Mouse (Mus musculus): ENCODE measurements at regions not wholly inside any gene's neighbourhood (a gene's known extent, or its start where the extent isn't known, plus 50 kb on each side); places are given as distances from the start of the nearest gene placed in this dataset.
"Not testable (repeated sequence)": the region's sequence is repeated elsewhere in the genome, so short reads cannot be mapped to it uniquely, and the experiment has no call there.

- not testable (repeated sequence) for DNase-seq (ENCODE audit: low spot score in 2 of 2)
Observed at GRCm38 (mm10) chr16:46811835-46812234, 313.5 kb upstream of the Nectin3 start.

- DNase-seq (ENCODE audit: low spot score in 2 of 2) = no peak
Observed at GRCm38 (mm10) chr16:46807476-46807875, 309.2 kb upstream of the Nectin3 start.

- DNase-seq (ENCODE audit: low spot score in 2 of 2) = no peak
Observed at GRCm38 (mm10) chr16:46776367-46776766, 278.0 kb upstream of the Nectin3 start.

- no peak for DNase-seq (ENCODE audit: low spot score in 2 of 2)
Observed at GRCm38 (mm10) chr16:46769383-46769782, 271.1 kb upstream of the Nectin3 start.

- no peak for DNase-seq (ENCODE audit: low spot score in 2 of 2)
Observed at GRCm38 (mm10) chr16:46768376-46768775, 270.1 kb upstream of the Nectin3 start.

- no peak for DNase-seq (ENCODE audit: low spot score in 2 of 2)
Observed at GRCm38 (mm10) chr16:46735140-46735539, 236.8 kb upstream of the Nectin3 start.

- DNase-seq (ENCODE audit: low spot score in 2 of 2) = no peak
Observed at GRCm38 (mm10) chr16:46728424-46728823, 230.1 kb upstream of the Nectin3 start.

- no peak for DNase-seq (ENCODE audit: low spot score in 2 of 2)
Observed at GRCm38 (mm10) chr16:46723660-46724059, 225.3 kb upstream of the Nectin3 start.

- DNase-seq (ENCODE audit: low spot score in 2 of 2) = no peak
Observed at GRCm38 (mm10) chr16:46679787-46680186, 181.5 kb upstream of the Nectin3 start.

- no peak for DNase-seq (ENCODE audit: low spot score in 2 of 2)
Observed at GRCm38 (mm10) chr16:46669590-46669989, 171.3 kb upstream of the Nectin3 start.

- DNase-seq (ENCODE audit: low spot score in 2 of 2) = no peak
Observed at GRCm38 (mm10) chr16:46665566-46665965, 167.2 kb upstream of the Nectin3 start.

GRCm38 (mm10) chr16:46663008-46663407 is 164.7 kb upstream of the Nectin3 start:
- no peak for DNase-seq (ENCODE audit: low spot score in 2 of 2)

- no peak for DNase-seq (ENCODE audit: low spot score in 2 of 2)
Observed at GRCm38 (mm10) chr16:46655041-46655440, 156.7 kb upstream of the Nectin3 start.

GRCm38 (mm10) chr16:46625807-46626206 is 127.5 kb upstream of the Nectin3 start:
- no peak for DNase-seq (ENCODE audit: low spot score in 2 of 2)

GRCm38 (mm10) chr16:46623246-46623645 is 124.9 kb upstream of the Nectin3 start:
- no peak for DNase-seq (ENCODE audit: low spot score in 2 of 2)

- DNase-seq (ENCODE audit: low spot score in 2 of 2) = no peak
Observed at GRCm38 (mm10) chr16:46619871-46620270, 121.5 kb upstream of the Nectin3 start.

GRCm38 (mm10) chr16:46617544-46618335 is 119.4 kb upstream of the Nectin3 start:
- DNase-seq (ENCODE audit: low spot score in 2 of 2) = no peak

- DNase-seq (ENCODE audit: low spot score in 2 of 2) = no peak
Observed at GRCm38 (mm10) chr16:46616606-46617005, 118.3 kb upstream of the Nectin3 start.

GRCm38 (mm10) chr16:46613062-46613818 is 114.9 kb upstream of the Nectin3 start:
- no peak for DNase-seq (ENCODE audit: low spot score in 2 of 2)

- DNase-seq (ENCODE audit: low spot score in 2 of 2) = no peak
Observed at GRCm38 (mm10) chr16:46605879-46606203, 107.5 kb upstream of the Nectin3 start.

GRCm38 (mm10) chr16:46605001-46605878 is 106.9 kb upstream of the Nectin3 start:
- DNase-seq (ENCODE audit: low spot score in 2 of 2) = no peak
